Mouse (Mus musculus): ENCODE measurements around the gene Serpina3m.

DNA sequence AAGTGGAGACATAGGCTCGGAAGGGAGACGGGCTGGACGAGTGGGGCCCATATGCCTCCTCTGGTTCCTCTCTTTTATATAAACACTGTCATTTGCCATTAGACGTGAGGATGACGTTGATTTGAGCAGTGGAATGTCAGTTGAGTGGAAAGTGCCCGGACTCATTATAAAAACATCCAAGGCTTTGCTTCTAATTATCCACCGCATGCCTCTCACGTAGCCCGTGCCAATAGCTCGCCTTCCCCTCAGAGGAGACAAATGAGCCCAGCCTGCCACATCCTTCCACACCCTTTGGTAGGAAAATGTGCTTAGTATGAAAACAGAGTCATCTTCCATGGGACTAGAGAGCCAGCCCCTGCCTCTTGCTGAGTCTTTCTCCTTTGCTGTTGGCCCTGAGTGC lies 93.1 kb downstream of the Serpina3m start:
- TF ChIP-seq POLR2A (IDR thresholded peaks at IDR 0.05; ENCODE audit: low read depth, low read length) (no peak), CTCF (IDR thresholded peaks at IDR 0.05; ENCODE audit: extremely low read depth, insufficient read length, insufficient replicate concordance, low read depth, low read length) (no peak)
